Mouse (Mus musculus): ENCODE results near the gene Ndufc1. TPM values are rescaled to one million over a fixed set of nuclear protein-coding genes. Genes with fewer than 3 reads are reported as not detected.
"Not testable (repeated sequence)": the region's sequence is repeated elsewhere in the genome, so short reads cannot be mapped to it uniquely, and the experiment has no call there.

Ndufc1 gene
- total and polyA plus RNA-seq, 3 experiments = 159 to 213 (median 206) TPM

DNA sequence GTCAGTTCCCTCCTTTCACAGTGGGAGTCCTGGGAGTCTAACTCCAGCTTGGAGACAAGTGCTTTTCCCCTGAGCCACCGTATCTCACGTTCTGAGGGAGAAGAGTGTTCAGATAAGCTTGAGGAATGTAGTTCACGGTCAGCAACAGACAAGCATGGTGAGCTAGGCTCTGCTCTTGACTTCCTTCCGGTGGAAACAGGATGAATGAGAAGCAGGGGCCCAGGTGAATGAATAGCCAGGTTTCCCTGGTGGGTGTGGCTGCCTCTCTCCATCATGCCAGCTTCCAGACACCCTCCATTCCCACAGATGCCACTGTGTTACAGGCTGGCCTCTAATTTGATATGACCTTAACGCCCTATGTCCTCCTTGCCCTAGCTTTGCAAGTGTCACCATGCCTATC, 51.7 kb downstream of the Ndufc1 start:
- DNase-seq (ENCODE audit: extremely low read depth) = no peak
- H3K9ac ChIP-seq (ENCODE audit: insufficient read depth, low read depth) = no peak overlapping the region
- peaks cover 4% of the 10 kb centered on the region in 2 experiments for H3K4me1 ChIP-seq (ENCODE audit: control insufficient read depth in 1 of 2, insufficient read depth in 2 of 2)
- no peak overlapping the region for H3K27ac ChIP-seq (ENCODE audit: insufficient read depth, low read depth)
- dilution Hi-C loops (cut with MboI; ENCODE audit: extremely low pct_ligation_motif_present, extremely low pct_unique_long_range_greater_than_20kb, low sequenced_read_pairs) = no loop called here
- no peak for TF ChIP-seq MAX (IDR thresholded peaks at IDR 0.05; ENCODE audit: low read length)
- no peak for TF ChIP-seq ZC3H11A (IDR thresholded peaks at IDR 0.05; ENCODE audit: low read depth, low read length)
- no peak for TF ChIP-seq RAD21 (IDR thresholded peaks at IDR 0.05; ENCODE audit: low read depth, low read length)
- no peak for TF ChIP-seq MEF2A (IDR thresholded peaks at IDR 0.05; ENCODE audit: borderline replicate concordance, low read depth, low read length)
- no peak for TF ChIP-seq MAFK (IDR thresholded peaks at IDR 0.05; ENCODE audit: insufficient replicate concordance, low read length)
- TF ChIP-seq PAX5 (IDR thresholded peaks at IDR 0.05; ENCODE audit: low read length) = no peak
- no peak for TF ChIP-seq HCFC1 (IDR thresholded peaks at IDR 0.05; ENCODE audit: low read depth, low read length)
- no peak for TF ChIP-seq ELF1 (IDR thresholded peaks at IDR 0.05; ENCODE audit: low read depth, low read length)
- TF ChIP-seq MAZ (IDR thresholded peaks at IDR 0.05; ENCODE audit: low read depth, low read length) = no peak
- TF ChIP-seq UBTF (IDR thresholded peaks at IDR 0.05; ENCODE audit: low read depth, low read length) = no peak
- TF ChIP-seq POLR2A (IDR thresholded peaks at IDR 0.05; ENCODE audit: low read depth, low read length) = no peak
- TF ChIP-seq ETS1 (conservative IDR thresholded peaks at IDR 0.05; ENCODE audit: low read depth, low read length) = no peak
- no peak for TF ChIP-seq MXI1 (IDR thresholded peaks at IDR 0.05; ENCODE audit: low read depth, low read length)
- TF ChIP-seq TCF12 (IDR thresholded peaks at IDR 0.05; ENCODE audit: low read depth, low read length) = no peak
- TF ChIP-seq ZNF384 (IDR thresholded peaks at IDR 0.05; ENCODE audit: low read depth, low read length) = no peak
- in situ Hi-C loops (cut with MboI; ENCODE audit: low pct_ligation_motif_present, low pct_unique_long_range_greater_than_20kb, low sequenced_read_pairs) = loop anchor here (10.0 kb wide), 1 partner anchor 72 kb away; no protein-coding TSS in a partner anchor
- H3K79me2 ChIP-seq (replicated peaks; ENCODE audit: control insufficient read depth, extremely low read depth, insufficient read depth, poor library complexity, severe bottlenecking) = no peaks in the 10 kb centered on the region
- H3K4me2 ChIP-seq (ENCODE audit: insufficient read depth, low read depth, poor library complexity, severe bottlenecking) = peak overlapping the region; percentile 52
- no peaks in the 10 kb centered on the region for H3K9me3 ChIP-seq (replicated peaks; ENCODE audit: low read length)
- no peaks in the 10 kb centered on the region for H3K27me3 ChIP-seq (replicated peaks)
- H3K36me3 ChIP-seq (replicated peaks in 1 of 2; ENCODE audit: control insufficient read depth in 1 of 2, insufficient read depth in 1 of 2, low read length in 1 of 2) = no peaks in the 10 kb centered on the region
- H3K4me3 ChIP-seq (replicated peaks in 1 of 3; ENCODE audit: low read depth in 2 of 3, low read length in 2 of 3, poor library complexity in 1 of 3) = peak overlapping the region in 1 of 3 experiments; percentile 34

- DNase-seq (ENCODE audit: extremely low read depth); H3K9me3 ChIP-seq (replicated peaks; ENCODE audit: low read length); H3K36me3 ChIP-seq (replicated peaks in 1 of 2; ENCODE audit: control insufficient read depth in 1 of 2, insufficient read depth in 1 of 2, low read length in 1 of 2); H3K27ac ChIP-seq (ENCODE audit: insufficient read depth, low read depth); H3K4me2 ChIP-seq (ENCODE audit: insufficient read depth, low read depth, poor library complexity, severe bottlenecking); H3K4me1 ChIP-seq (ENCODE audit: control insufficient read depth in 1 of 2, insufficient read depth in 2 of 2); H3K79me2 ChIP-seq (replicated peaks; ENCODE audit: control insufficient read depth, extremely low read depth, insufficient read depth, poor library complexity, severe bottlenecking); dilution Hi-C loops (cut with MboI; ENCODE audit: extremely low pct_ligation_motif_present, extremely low pct_unique_long_range_greater_than_20kb, low sequenced_read_pairs); H3K4me3 ChIP-seq (replicated peaks in 1 of 3; ENCODE audit: low read depth in 2 of 3, low read length in 2 of 3, poor library complexity in 1 of 3); H3K27me3 ChIP-seq (replicated peaks); H3K9ac ChIP-seq (ENCODE audit: insufficient read depth, low read depth): not testable (repeated sequence)
- in situ Hi-C loops (cut with MboI; ENCODE audit: low pct_ligation_motif_present, low pct_unique_long_range_greater_than_20kb, low sequenced_read_pairs) = loop anchor here (10.0 kb wide), 1 partner anchor 70 kb away; no protein-coding TSS in a partner anchor
- TF ChIP-seq TBP (conservative IDR thresholded peaks at IDR 0.05; ENCODE audit: low read depth, low read length) = peak; percentile 92
These were observed 53.8 kb downstream of the Ndufc1 start for GRCm38 (mm10) chr3:51354956-51355355.

Other genes starting within 250 kb of the Ndufc1 start
- 8.7 and 10.2 TPM in 2 replicates for gene Noct, start 184.5 kb downstream of the Ndufc1 start, total RNA-seq (2012; rRNA removed)
- gene Noct, start 184.5 kb downstream of the Ndufc1 start, total RNA-seq (2014; rRNA removed) = 13.8 and 14.5 TPM in 2 replicates
- gene Noct, start 184.5 kb downstream of the Ndufc1 start, polyA plus RNA-seq (2012; ENCODE audit: insufficient read length, low read depth) = 9.9 and 12.0 TPM in 2 replicates
- 30.5 and 31.2 TPM in 2 replicates for gene Elf2, start 68.3 kb downstream of the Ndufc1 start, total RNA-seq (2012; rRNA removed)
- gene Elf2, start 68.3 kb downstream of the Ndufc1 start, total RNA-seq (2014; rRNA removed) = 41.2 and 42.8 TPM in 2 replicates
- 30.1 and 32.2 TPM in 2 replicates for gene Elf2, start 68.3 kb downstream of the Ndufc1 start, polyA plus RNA-seq (2012; ENCODE audit: insufficient read length, low read depth)
- gene Mgarp, start 12.2 kb downstream of the Ndufc1 start, total RNA-seq (2012; rRNA removed) = not detected in 2 replicates
- not detected in 2 replicates for gene Mgarp, start 12.2 kb downstream of the Ndufc1 start, total RNA-seq (2014; rRNA removed)
- gene Mgarp, start 12.2 kb downstream of the Ndufc1 start, polyA plus RNA-seq (2012; ENCODE audit: insufficient read length, low read depth) = 0.23 TPM in 1 of 2 replicates, not detected in the other
- gene Naa15, start 6.2 kb upstream of the Ndufc1 start, total RNA-seq (2012; rRNA removed) = 27.6 and 34.1 TPM in 2 replicates
- 59.0 and 59.9 TPM in 2 replicates for gene Naa15, start 6.2 kb upstream of the Ndufc1 start, total RNA-seq (2014; rRNA removed)
- gene Naa15, start 6.2 kb upstream of the Ndufc1 start, polyA plus RNA-seq (2012; ENCODE audit: insufficient read length, low read depth) = 85.8 and 95.3 TPM in 2 replicates
- gene Rab33b, start 74.9 kb upstream of the Ndufc1 start, total RNA-seq (2012; rRNA removed) = 4.8 and 6.0 TPM in 2 replicates
- gene Rab33b, start 74.9 kb upstream of the Ndufc1 start, total RNA-seq (2014; rRNA removed) = 9.3 and 9.9 TPM in 2 replicates
- 7.0 and 7.1 TPM in 2 replicates for gene Rab33b, start 74.9 kb upstream of the Ndufc1 start, polyA plus RNA-seq (2012; ENCODE audit: insufficient read length, low read depth)
- gene Setd7, start 151.9 kb upstream of the Ndufc1 start, total RNA-seq (2012; rRNA removed) = 21.7 and 23.6 TPM in 2 replicates
- gene Setd7, start 151.9 kb upstream of the Ndufc1 start, total RNA-seq (2014; rRNA removed) = 16.2 and 16.6 TPM in 2 replicates
- gene Setd7, start 151.9 kb upstream of the Ndufc1 start, polyA plus RNA-seq (2012; ENCODE audit: insufficient read length, low read depth) = 28.9 and 34.3 TPM in 2 replicates

Measured in CH12.LX (cell line).